Mouse (Mus musculus) adrenal gland, postnatal 36 days (tissue): ENCODE results near the gene Gpr4. TPM values are rescaled to one million over a fixed set of nuclear protein-coding genes. Genes with fewer than 3 reads are reported as not detected.

Experiments
- DNase-seq, 2 experiments: peaks; one replicate each; pipeline ENCODE4 v3.0.0; 2021; ENCODE audit warnings: mixed read lengths in 1 of 2
- long read RNA-seq, 2 experiments: library from polyadenylated mRNA; stranded (forward); transcript quantifications; one replicate each; pipeline ENCODE4 v2.0.0; 2021; ENCODE audit warnings: borderline sequencing depth in 2 of 2
- total RNA-seq, 2 experiments: library from RNA; stranded (reverse); gene quantifications; 2 replicates each; pipeline ENCODE4 v1.2.3; 2021

The Gpr4 gene
- total RNA-seq: 10 to 100 TPM in 1 of 2 experiments, 1 to 10 TPM in 1; 5.9 to 12.9 TPM
- long read RNA-seq, experiment 1, transcript Gpr4-201 (2 exons, 2,882 nt): major isoform, 6 of 12 reads
- long read RNA-seq, experiment 1, partial matches to known transcripts: 0 of 12 reads
- long read RNA-seq, experiment 1, other reads (novel, unspliced or antisense): 6 of 12 reads
- long read RNA-seq, experiment 2, transcript Gpr4-201 (2 exons, 2,882 nt): major isoform, 6 of 13 reads
- long read RNA-seq, experiment 2, partial matches to known transcripts: 5 of 13 reads
- long read RNA-seq, experiment 2, other reads (novel, unspliced or antisense): 2 of 13 reads

- peak; percentile 67 to 84 for DNase-seq
Observed at GRCm38 (mm10) chr7:19211996-19212755, at the start of gene Gpr4. Gene Gpr4 (plus strand): TSS chr7:19212538.

- no peak for DNase-seq
Observed at GRCm38 (mm10) chr7:19162928-19163327, 49.4 kb upstream of the Gpr4 start.

- no peak for DNase-seq
Observed at GRCm38 (mm10) chr7:19163752-19164151, 48.6 kb upstream of the Gpr4 start.

- no peak for DNase-seq
Observed at GRCm38 (mm10) chr7:19164189-19164588, 48.1 kb upstream of the Gpr4 start.

- DNase-seq: no peak
Observed at GRCm38 (mm10) chr7:19164978-19165377, 47.4 kb upstream of the Gpr4 start.

- DNase-seq: no peak
Observed at GRCm38 (mm10) chr7:19165656-19166423, 46.5 kb upstream of the Gpr4 start, which contains the start of gene Gipr. Gene Gipr (minus strand): TSS chr7:19166127.

GRCm38 (mm10) chr7:19166990-19167389 is 45.3 kb upstream of the Gpr4 start:
- DNase-seq: no peak

GRCm38 (mm10) chr7:19169506-19169905 is 42.8 kb upstream of the Gpr4 start:
- DNase-seq: no peak

- no peak for DNase-seq
Observed at GRCm38 (mm10) chr7:19170142-19170541, 42.2 kb upstream of the Gpr4 start.

- DNase-seq: no peak
Observed at GRCm38 (mm10) chr7:19171831-19172230, 40.5 kb upstream of the Gpr4 start.

- peak; percentile 79 to 89 for DNase-seq
Observed at GRCm38 (mm10) chr7:19172874-19173273, 39.5 kb upstream of the Gpr4 start.

GRCm38 (mm10) chr7:19175708-19176515 is 36.4 kb upstream of the Gpr4 start, which contains the start of gene Eml2:
Gene Eml2 (plus strand): TSS chr7:19176421.
- peak in 1 of 2 experiments; percentile 37 for DNase-seq

GRCm38 (mm10) chr7:19176516-19176947 is 35.8 kb upstream of the Gpr4 start:
- no peak for DNase-seq

GRCm38 (mm10) chr7:19177216-19177615 is 35.1 kb upstream of the Gpr4 start:
- DNase-seq: peak in 1 of 2 experiments; percentile 33

- DNase-seq: no peak
Observed at GRCm38 (mm10) chr7:19178035-19178434, 34.3 kb upstream of the Gpr4 start.

GRCm38 (mm10) chr7:19178443-19179092 is 33.8 kb upstream of the Gpr4 start:
- DNase-seq: peak; percentile 85 to 86

- DNase-seq: peak; percentile 84 to 86
Observed at GRCm38 (mm10) chr7:19179173-19179572, 33.2 kb upstream of the Gpr4 start.

- no peak for DNase-seq
Observed at GRCm38 (mm10) chr7:19179936-19180335, 32.4 kb upstream of the Gpr4 start.

GRCm38 (mm10) chr7:19180862-19181429 is 31.4 kb upstream of the Gpr4 start:
- DNase-seq: peak; percentile 71 to 84

GRCm38 (mm10) chr7:19184250-19184649 is 28.1 kb upstream of the Gpr4 start:
- DNase-seq: no peak

- DNase-seq: no peak
Observed at GRCm38 (mm10) chr7:19184758-19185157, 27.6 kb upstream of the Gpr4 start.
